Mouse (Mus musculus): ENCODE results near the gene Camta1.
A peak's percentile ranks its signal among the peaks of the same experiment; 100 is the strongest.

The Camta1 gene

GRCm38 (mm10) chr4:151422922-151423321, 438.8 kb downstream of the Camta1 start:
- DNase-seq = no peak

GRCm38 (mm10) chr4:151422361-151422760, 439.3 kb downstream of the Camta1 start:
- no peak for DNase-seq

- DNase-seq = no peak
These were observed 443.3 kb downstream of the Camta1 start for GRCm38 (mm10) chr4:151418344-151418875.

- no peak for DNase-seq
These were observed 445.9 kb downstream of the Camta1 start for GRCm38 (mm10) chr4:151415812-151416211.

GRCm38 (mm10) chr4:151415376-151415775, 446.3 kb downstream of the Camta1 start:
- DNase-seq = no peak

GRCm38 (mm10) chr4:151414952-151415351, 446.7 kb downstream of the Camta1 start:
- peak; percentile 9 for DNase-seq

GRCm38 (mm10) chr4:151411641-151412061, 450.0 kb downstream of the Camta1 start:
- no peak for DNase-seq

GRCm38 (mm10) chr4:151411016-151411415, 450.7 kb downstream of the Camta1 start:
- no peak for DNase-seq

- no peak for DNase-seq
These were observed 452.4 kb downstream of the Camta1 start for GRCm38 (mm10) chr4:151409291-151409690.

- no peak for DNase-seq
These were observed 452.9 kb downstream of the Camta1 start for GRCm38 (mm10) chr4:151408811-151409210.

- DNase-seq = no peak
These were observed 453.4 kb downstream of the Camta1 start for GRCm38 (mm10) chr4:151408246-151408645.

GRCm38 (mm10) chr4:151407129-151407528, 454.5 kb downstream of the Camta1 start:
- no peak for DNase-seq

- DNase-seq = no peak
These were observed 457.0 kb downstream of the Camta1 start for GRCm38 (mm10) chr4:151404581-151405256.

GRCm38 (mm10) chr4:151401685-151402397, 459.8 kb downstream of the Camta1 start:
- no peak for DNase-seq

GRCm38 (mm10) chr4:151396536-151396935, 465.1 kb downstream of the Camta1 start:
- no peak for DNase-seq

GRCm38 (mm10) chr4:151389345-151389744, 472.3 kb downstream of the Camta1 start:
- no peak for DNase-seq

GRCm38 (mm10) chr4:151386701-151387451, 474.8 kb downstream of the Camta1 start:
- peak; percentile 20 for DNase-seq

GRCm38 (mm10) chr4:151385985-151386700, 475.5 kb downstream of the Camta1 start:
- DNase-seq = no peak

GRCm38 (mm10) chr4:151377731-151378130, 483.9 kb downstream of the Camta1 start:
- DNase-seq = no peak

- DNase-seq = no peak
These were observed 485.4 kb downstream of the Camta1 start for GRCm38 (mm10) chr4:151376234-151376633.

GRCm38 (mm10) chr4:151372855-151373566, 488.7 kb downstream of the Camta1 start:
- no peak for DNase-seq

- no peak for DNase-seq
These were observed 494.6 kb downstream of the Camta1 start for GRCm38 (mm10) chr4:151366941-151367545.

All from kidney, adult 11 months (tissue).